Mouse (Mus musculus): ENCODE measurements around the gene Tekt4. TPM values are rescaled to one million over a fixed set of nuclear protein-coding genes. Genes with fewer than 3 reads are reported as not detected.

Gene Tekt4
- polyA plus RNA-seq, 1 experiment from 2014 or later, result 0.06 TPM

GRCm38 (mm10) chr17:25522080-25522479, 67.7 kb downstream of the Tekt4 start:
- 67% methylated on average over 12 of the region's 12 CpGs for WGBS

More at GRCm38 (mm10) chr17:25522080-25522479, 67.7 kb downstream of the Tekt4 start:
- Histone ChIP-seq H3K4me3 (ENCODE audit: low read depth, low read length) (no peak overlapping the region), H3K9ac (ENCODE audit: low read length) (no peak overlapping the region), H3K4me1 (replicated peaks; ENCODE audit: control insufficient read depth, insufficient read depth) (no peaks in the 10 kb centered on the region), H3K4me2 (replicated peaks; ENCODE audit: low read depth) (no peak overlapping the region), H3K9me3 (ENCODE audit: control insufficient read depth, low read length) (no peaks in the 10 kb centered on the region), H3K27me3 (ENCODE audit: control insufficient read depth, insufficient read depth, low read length) (no peaks in the 10 kb centered on the region), H3K36me3 (ENCODE audit: control insufficient read depth, insufficient read depth, low read length) (no peaks in the 10 kb centered on the region), H3K27ac (replicated peaks) (no peak overlapping the region)
- no peak for DNase-seq (ENCODE audit: low spot score)
- TF ChIP-seq CTCF (IDR thresholded peaks at IDR 0.05; ENCODE audit: low read depth) (no peak), EP300 (optimal IDR thresholded peaks at IDR 0.05) (no peak)
- no peak for ATAC-seq (ENCODE audit: low FRiP score, low TSS enrichment)

Other genes starting within 250 kb of the Tekt4 start
- gene Gnptg, start 214.5 kb upstream of the Tekt4 start, polyA plus RNA-seq (2015; fragmentation: Nextera tagmentation; extraction: Ambion mirVana), result 36.0 and 39.3 TPM in 2 replicates
- 31.3 and 33.7 TPM in 2 replicates for gene Tsr3, start 214.4 kb upstream of the Tekt4 start, polyA plus RNA-seq (2015; fragmentation: Nextera tagmentation; extraction: Ambion mirVana)
- gene Baiap3, start 198.3 kb upstream of the Tekt4 start, polyA plus RNA-seq (2015; fragmentation: Nextera tagmentation; extraction: Ambion mirVana), result 1.2 and 1.3 TPM in 2 replicates
- 308 and 318 TPM in 2 replicates for gene Ube2i, start 180.0 kb upstream of the Tekt4 start, polyA plus RNA-seq (2015; fragmentation: Nextera tagmentation; extraction: Ambion mirVana)
- 0.50 and 0.52 TPM in 2 replicates for gene Prss34, start 156.2 kb upstream of the Tekt4 start, polyA plus RNA-seq (2015; fragmentation: Nextera tagmentation; extraction: Ambion mirVana)
- not detected in 2 replicates for gene Prss28, start 146.0 kb upstream of the Tekt4 start, polyA plus RNA-seq (2015; fragmentation: Nextera tagmentation; extraction: Ambion mirVana)
- gene Prss29, start 136.0 kb upstream of the Tekt4 start, polyA plus RNA-seq (2015; fragmentation: Nextera tagmentation; extraction: Ambion mirVana), result not detected in 2 replicates
- gene Tpsab1, start 109.1 kb upstream of the Tekt4 start, polyA plus RNA-seq (2015; fragmentation: Nextera tagmentation; extraction: Ambion mirVana), result 0.62 and 0.75 TPM in 2 replicates
- 18.1 and 18.5 TPM in 2 replicates for gene Tpsb2, start 88.3 kb upstream of the Tekt4 start, polyA plus RNA-seq (2015; fragmentation: Nextera tagmentation; extraction: Ambion mirVana)
- 0.16 and 0.27 TPM in 2 replicates for gene Tpsg1, start 85.3 kb upstream of the Tekt4 start, polyA plus RNA-seq (2015; fragmentation: Nextera tagmentation; extraction: Ambion mirVana)
- gene Cacna1h, start 20.8 kb upstream of the Tekt4 start, polyA plus RNA-seq (2015; fragmentation: Nextera tagmentation; extraction: Ambion mirVana), result 1.5 and 1.7 TPM in 2 replicates
- gene Sstr5, start 42.7 kb downstream of the Tekt4 start, polyA plus RNA-seq (2015; fragmentation: Nextera tagmentation; extraction: Ambion mirVana), result 0.06 and 0.16 TPM in 2 replicates
- gene Sox8, start 116.1 kb downstream of the Tekt4 start, polyA plus RNA-seq (2015; fragmentation: Nextera tagmentation; extraction: Ambion mirVana), result 1.4 and 1.6 TPM in 2 replicates
- 16.3 and 17.7 TPM in 2 replicates for gene Lmf1, start 124.5 kb downstream of the Tekt4 start, polyA plus RNA-seq (2015; fragmentation: Nextera tagmentation; extraction: Ambion mirVana)

Measured in stomach, postnatal 0 days (tissue).